Mouse (Mus musculus) intestine, embryonic 15.5 days (tissue): ENCODE measurements around the gene Sez6l. TPM values are rescaled to one million over a fixed set of nuclear protein-coding genes. Genes with fewer than 3 reads are reported as not detected.

Experiments used
- ATAC-seq: fragments of 200-750 bp; cut with Nextera tagmentation; 2 replicates; pipeline ENCODE4 v1.8.0; 2017; ENCODE audit warnings: moderate TSS enrichment, moderate library complexity
- H3K27ac ChIP-seq: fragments of 300-500 bp; sonication (generic); 2 replicates; pipeline ENCODE4 v1.5.1; 2015; ENCODE audit warnings: mild to moderate bottlenecking, inconsistent platforms
- H3K27me3 ChIP-seq: fragments of 300-500 bp; sonication (generic); replicated peaks from 2 replicates; pipeline ENCODE4 v1.6.1; 2015; ENCODE audit warnings: inconsistent platforms
- H3K36me3 ChIP-seq: fragments of 300-500 bp; sonication (generic); 2 replicates; pipeline ENCODE4 v1.6.1; 2015; ENCODE audit warnings: inconsistent platforms
- H3K4me1 ChIP-seq: fragments of 300-500 bp; sonication (generic); replicated peaks from 2 replicates; pipeline ENCODE4 v1.6.1; 2015; ENCODE audit warnings: inconsistent platforms
- H3K4me2 ChIP-seq: fragments of 300-500 bp; sonication (generic); replicated peaks from 2 replicates; pipeline ENCODE4 v1.6.1; 2015; ENCODE audit warnings: mild to moderate bottlenecking, inconsistent platforms
- H3K4me3 ChIP-seq: fragments of 300-500 bp; sonication (generic); replicated peaks from 2 replicates; pipeline ENCODE4 v1.5.1; 2015; ENCODE audit warnings: inconsistent platforms
- H3K9ac ChIP-seq: fragments of 300-500 bp; sonication (generic); 2 replicates; pipeline ENCODE4 v1.6.1; 2015; ENCODE audit warnings: inconsistent platforms
- H3K9me3 ChIP-seq: fragments of 300-500 bp; sonication (generic); 2 replicates; pipeline ENCODE4 v1.6.1; 2016; ENCODE audit warnings: inconsistent platforms
- WGBS: fragments of 180-500 bp; shearing (Covaris S2); methylation state at CpG from one replicate; pipeline ENCODE4 v1.1.7; 2015; 5-methylcytosine and 5-hydroxymethylcytosine counted together
- polyA plus RNA-seq: library from polyadenylated mRNA; unstranded; fragments of >200 nt; fragmentation: Nextera tagmentation; extraction: Ambion mirVana; gene quantifications from 2 replicates; pipeline ENCODE4 v1.2.1, GENCODE M21; 2015

The Sez6l gene
- polyA plus RNA-seq, 1 experiment from 2014 or later = 2.0 TPM

GRCm38 (mm10) chr5:112576361-112576992 is 508 bp downstream of the Sez6l start:
- Histone ChIP-seq H3K9me3 (no peaks in the 10 kb centered on the region), H3K27me3 (peaks cover 45% of the 10 kb centered on the region), H3K4me3 (peak overlapping the region; percentile 35), H3K27ac (no peak overlapping the region), H3K4me2 (peak overlapping the region; percentile 71), H3K4me1 (peaks cover 18% of the 10 kb centered on the region), H3K36me3 (no peaks in the 10 kb centered on the region), H3K9ac (peak overlapping the region; percentile 27; the same call in 1 of the 2 replicates)
- under 1% methylated on average over 48 of the region's 48 CpGs for WGBS
- ATAC-seq = peak; percentile 19; the same call in 1 of the 2 replicates

GRCm38 (mm10) chr5:112575151-112575915 is 1.7 kb downstream of the Sez6l start:
- WGBS = 8% methylated on average over 12 of the region's 12 CpGs
- peaks cover 18% of the 10 kb centered on the region for H3K4me1 ChIP-seq
- no peak for ATAC-seq
- no peak overlapping the region for H3K27ac ChIP-seq
- no peaks in the 10 kb centered on the region for H3K36me3 ChIP-seq
- peak overlapping the region; percentile 71 for H3K4me2 ChIP-seq
- H3K27me3 ChIP-seq = peaks cover 45% of the 10 kb centered on the region
- H3K9ac ChIP-seq = no peak overlapping the region
- H3K4me3 ChIP-seq = peak overlapping the region; percentile 35; the same call in 1 of the 2 replicates
- H3K9me3 ChIP-seq = no peaks in the 10 kb centered on the region

- ATAC-seq = no peak
- peaks cover 45% of the 10 kb centered on the region for H3K27me3 ChIP-seq
- no peak overlapping the region for H3K27ac ChIP-seq
- peaks cover 18% of the 10 kb centered on the region for H3K4me1 ChIP-seq
- no peaks in the 10 kb centered on the region for H3K36me3 ChIP-seq
- H3K9ac ChIP-seq = no peak overlapping the region
- no peak overlapping the region for H3K4me3 ChIP-seq
- H3K4me2 ChIP-seq = no peak overlapping the region
- no peaks in the 10 kb centered on the region for H3K9me3 ChIP-seq
- WGBS = 11% methylated on average over 8 of the region's 8 CpGs
Observed at GRCm38 (mm10) chr5:112573916-112574315, 3.1 kb downstream of the Sez6l start.

- Histone ChIP-seq H3K9me3 (no peaks in the 10 kb centered on the region), H3K36me3 (no peaks in the 10 kb centered on the region), H3K4me3 (no peak overlapping the region), H3K4me1 (peaks cover 10% of the 10 kb centered on the region), H3K9ac (no peak overlapping the region), H3K27ac (no peak overlapping the region), H3K27me3 (peaks cover 33% of the 10 kb centered on the region), H3K4me2 (no peak overlapping the region)
- ATAC-seq = no peak
- WGBS = 47% methylated on average over 2 of the region's 2 CpGs
Observed at GRCm38 (mm10) chr5:112572217-112572616, 4.8 kb downstream of the Sez6l start.

GRCm38 (mm10) chr5:112565489-112565888 is 11.5 kb downstream of the Sez6l start:
- no peak for ATAC-seq
- Histone ChIP-seq H3K27me3 (0 out of 2 replicates have a peak, but pooled peaks cover 3% of the 10 kb centered on the region), H3K27ac (no peak overlapping the region), H3K36me3 (no peaks in the 10 kb centered on the region), H3K4me1 (no peaks in the 10 kb centered on the region), H3K9ac (no peak overlapping the region), H3K4me2 (no peak overlapping the region), H3K9me3 (no peaks in the 10 kb centered on the region), H3K4me3 (no peak overlapping the region)
- 61% methylated on average over 8 of the region's 8 CpGs for WGBS

- no peaks in the 10 kb centered on the region for H3K4me1 ChIP-seq
- H3K4me2 ChIP-seq = no peak overlapping the region
- ATAC-seq = no peak
- H3K9ac ChIP-seq = no peak overlapping the region
- H3K36me3 ChIP-seq = no peaks in the 10 kb centered on the region
- H3K27me3 ChIP-seq = 0 out of 2 replicates have a peak, but pooled peaks cover 3% of the 10 kb centered on the region
- 88% methylated on average over 17 of the region's 17 CpGs for WGBS
- H3K4me3 ChIP-seq = no peak overlapping the region
- H3K27ac ChIP-seq = no peak overlapping the region
- no peaks in the 10 kb centered on the region for H3K9me3 ChIP-seq
Observed at GRCm38 (mm10) chr5:112565083-112565482, 11.9 kb downstream of the Sez6l start.

- Histone ChIP-seq H3K27ac (no peak overlapping the region), H3K9ac (no peak overlapping the region), H3K4me2 (no peak overlapping the region), H3K9me3 (no peaks in the 10 kb centered on the region), H3K4me1 (no peaks in the 10 kb centered on the region), H3K36me3 (no peaks in the 10 kb centered on the region), H3K27me3 (no peaks in the 10 kb centered on the region), H3K4me3 (no peak overlapping the region)
- ATAC-seq = no peak
- 66% methylated on average over 15 of the region's 15 CpGs for WGBS
Observed at GRCm38 (mm10) chr5:112560869-112561499, 16.0 kb downstream of the Sez6l start.

- ATAC-seq = no peak
- no peak overlapping the region for H3K4me2 ChIP-seq
- no peaks in the 10 kb centered on the region for H3K4me1 ChIP-seq
- WGBS = 76% methylated on average over 16 of the region's 16 CpGs
- H3K9me3 ChIP-seq = no peaks in the 10 kb centered on the region
- no peak overlapping the region for H3K27ac ChIP-seq
- H3K4me3 ChIP-seq = no peak overlapping the region
- no peak overlapping the region for H3K9ac ChIP-seq
- no peaks in the 10 kb centered on the region for H3K27me3 ChIP-seq
- H3K36me3 ChIP-seq = no peaks in the 10 kb centered on the region
Observed at GRCm38 (mm10) chr5:112560139-112560538, 16.8 kb downstream of the Sez6l start.

GRCm38 (mm10) chr5:112557396-112557795 is 19.6 kb downstream of the Sez6l start:
- H3K9me3 ChIP-seq = no peaks in the 10 kb centered on the region
- H3K4me2 ChIP-seq = no peak overlapping the region
- no peaks in the 10 kb centered on the region for H3K4me1 ChIP-seq
- H3K4me3 ChIP-seq = no peak overlapping the region
- WGBS = 74% methylated on average over 4 of the region's 4 CpGs
- no peak overlapping the region for H3K27ac ChIP-seq
- H3K9ac ChIP-seq = no peak overlapping the region
- no peak for ATAC-seq
- no peaks in the 10 kb centered on the region for H3K36me3 ChIP-seq
- H3K27me3 ChIP-seq = no peaks in the 10 kb centered on the region

GRCm38 (mm10) chr5:112556640-112557039 is 20.3 kb downstream of the Sez6l start:
- Histone ChIP-seq H3K36me3 (no peaks in the 10 kb centered on the region), H3K27me3 (no peaks in the 10 kb centered on the region), H3K4me3 (no peak overlapping the region), H3K9ac (no peak overlapping the region), H3K4me1 (no peaks in the 10 kb centered on the region), H3K4me2 (no peak overlapping the region), H3K27ac (no peak overlapping the region), H3K9me3 (no peaks in the 10 kb centered on the region)
- ATAC-seq = no peak
- 71% methylated on average over 3 of the region's 3 CpGs for WGBS

GRCm38 (mm10) chr5:112554508-112554907 is 22.5 kb downstream of the Sez6l start:
- no peak overlapping the region for H3K27ac ChIP-seq
- H3K9me3 ChIP-seq = no peaks in the 10 kb centered on the region
- WGBS = 71% methylated on average over 10 of the region's 10 CpGs
- no peak for ATAC-seq
- H3K36me3 ChIP-seq = no peaks in the 10 kb centered on the region
- H3K4me3 ChIP-seq = no peak overlapping the region
- H3K4me1 ChIP-seq = no peaks in the 10 kb centered on the region
- no peak overlapping the region for H3K4me2 ChIP-seq
- H3K27me3 ChIP-seq = no peaks in the 10 kb centered on the region
- no peak overlapping the region for H3K9ac ChIP-seq

- no peaks in the 10 kb centered on the region for H3K27me3 ChIP-seq
- H3K27ac ChIP-seq = no peak overlapping the region
- no peak overlapping the region for H3K9ac ChIP-seq
- H3K4me2 ChIP-seq = no peak overlapping the region
- no peak overlapping the region for H3K4me3 ChIP-seq
- no peak for ATAC-seq
- H3K4me1 ChIP-seq = peaks cover 5% of the 10 kb centered on the region; the same call in 1 of the 2 replicates
- no peaks in the 10 kb centered on the region for H3K9me3 ChIP-seq
- 88% methylated on average over 15 of the region's 15 CpGs for WGBS
- H3K36me3 ChIP-seq = no peaks in the 10 kb centered on the region
Observed at GRCm38 (mm10) chr5:112552786-112553185, 24.2 kb downstream of the Sez6l start.
